Mouse (Mus musculus) embryonic stem cell, embryonic (primary cell): ENCODE results near the gene Zfp592.

ENCODE experiments used
- CTCF ChIA-PET, 4 experiments: fragments of 300-600 bp in 2 of 4; fragments of 350-600 bp in 2 of 4; sonication (Branson Sonifier 250); formaldehyde crosslinking; loops; one replicate each; lab custom pipeline; 2022; ENCODE audit warnings: inconsistent platforms in 2 of 4; lab: Charles Lee
- POLR2A ChIA-PET, 4 experiments: fragments of 300-600 bp in 2 of 4; fragments of 350-600 bp in 2 of 4; sonication (Branson Sonifier 250); formaldehyde crosslinking; loops; one replicate each; lab custom pipeline; 2022; ENCODE audit warnings: antibody characterized with exemption in 4 of 4, inconsistent platforms in 1 of 4; lab: Charles Lee

Zfp592 gene

DNA sequence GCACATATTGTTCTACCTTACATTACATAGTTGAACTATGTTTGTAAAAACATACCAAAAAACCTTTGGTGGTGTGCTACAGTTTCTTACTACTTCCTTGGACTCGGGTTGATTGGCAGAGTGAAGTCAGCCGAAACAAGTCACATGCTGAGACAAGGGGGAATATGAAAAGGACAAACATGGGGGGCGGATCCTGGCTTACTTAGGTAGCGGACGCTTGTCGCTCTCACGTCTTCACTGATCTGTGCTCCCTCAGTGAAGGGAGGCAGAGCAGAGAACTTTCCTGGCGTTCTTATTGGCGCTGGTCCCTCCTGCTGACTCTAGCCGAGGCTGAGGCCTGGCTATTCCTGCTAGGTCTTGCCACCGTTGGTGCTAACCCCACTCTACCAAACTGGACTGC, 26.8 kb downstream of the Zfp592 start:
- ChIA-PET CTCF (no interaction called here), POLR2A (interaction anchor here in 3 of 4 experiments (0.6 to 1.4 kb wide), 4 partner anchors 88 to 196 kb away, joined by 3 to 6 read pairs (median 4); no protein-coding TSS in a partner anchor)

DNA sequence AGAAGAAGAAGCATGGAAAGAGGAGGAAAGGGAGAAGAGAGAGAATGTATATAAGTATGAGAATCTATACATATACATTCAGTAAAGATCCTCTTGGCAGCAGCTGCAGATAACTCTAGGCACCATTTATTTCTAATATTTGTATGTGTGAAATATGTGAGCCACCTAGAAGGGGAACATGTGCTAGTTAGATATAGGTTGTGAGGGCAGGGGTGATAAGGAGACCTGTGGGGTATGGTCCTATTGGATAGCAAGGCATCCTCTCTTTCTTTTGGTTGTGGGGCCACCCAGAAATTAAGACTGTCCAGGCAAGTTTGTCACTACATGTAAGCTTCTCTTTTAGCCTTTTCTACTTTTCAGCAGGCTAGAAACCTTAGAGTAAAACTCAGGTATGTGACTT, 29.2 kb downstream of the Zfp592 start:
- CTCF ChIA-PET: no interaction called here
- POLR2A ChIA-PET: interaction anchor here in 1 of 4 experiments (1.6 to 1.7 kb wide), 2 partner anchors 11 to 36 kb away, joined by 4 read pairs; no protein-coding TSS in a partner anchor

DNA sequence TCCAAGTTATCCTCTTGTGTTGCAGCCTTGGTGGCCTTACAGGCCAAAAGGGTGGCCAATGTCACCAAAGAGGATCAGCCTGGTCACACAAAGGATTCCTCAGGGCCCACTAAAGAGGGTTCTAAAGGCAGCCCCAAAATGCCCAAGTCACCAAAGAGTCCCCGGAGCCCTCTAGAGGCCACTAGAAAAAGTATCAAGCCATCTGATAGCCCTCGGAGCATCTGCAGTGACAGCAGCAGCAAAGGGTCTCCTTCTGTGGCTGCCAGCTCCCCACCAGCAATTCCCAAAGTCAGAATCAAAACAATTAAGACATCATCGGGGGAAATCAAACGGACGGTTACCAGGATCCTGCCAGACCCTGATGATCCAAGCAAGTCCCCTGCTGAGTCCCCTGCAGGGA, 30.6 kb downstream of the Zfp592 start:
- POLR2A ChIA-PET: interaction anchor here in 2 of 4 experiments (0.6 to 2.1 kb wide), 13 partner anchors 12 to 120 kb away, joined by 3 to 9 read pairs (median 3); partner anchors contain the start of gene Sec11a (in 2 of the 2)
- CTCF ChIA-PET: interaction anchor here in 2 of 4 experiments (0.7 to 1.4 kb wide), 5 partner anchors 18 to 583 kb away, joined by 3 to 6 read pairs (median 3); partner anchors contain the start of gene Zfp592 (in 1 of the 2)

DNA sequence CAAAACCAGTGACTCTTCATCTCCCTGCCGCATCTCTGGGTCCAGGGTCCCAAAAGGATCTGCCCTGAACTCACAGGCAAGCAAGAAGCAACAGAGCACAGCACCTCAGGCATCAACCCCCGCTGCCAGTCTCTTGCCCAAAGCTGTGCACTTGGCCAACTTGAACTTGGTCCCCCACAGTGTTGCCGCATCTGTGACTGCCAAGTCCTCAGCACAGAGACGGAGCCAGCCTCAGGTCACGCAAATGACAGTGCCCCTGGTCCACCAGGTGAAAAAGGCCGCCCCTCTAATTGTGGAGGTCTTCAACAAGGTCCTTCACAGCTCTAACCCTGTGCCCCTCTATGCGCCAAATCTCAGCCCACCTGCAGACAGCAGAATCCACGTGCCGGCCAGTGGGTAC, 31.2 kb downstream of the Zfp592 start:
- ChIA-PET POLR2A (interaction anchor here in 2 of 4 experiments (0.6 to 2.1 kb wide), 12 partner anchors 12 to 278 kb away, joined by 3 to 9 read pairs (median 3); partner anchors contain the start of gene Sec11a (in 2 of the 2)), CTCF (interaction anchor here in 1 of 4 experiments (1.4 kb wide), 1 partner anchor 32 kb away, joined by 6 read pairs; the partner anchor contains the start of gene Zfp592)

DNA sequence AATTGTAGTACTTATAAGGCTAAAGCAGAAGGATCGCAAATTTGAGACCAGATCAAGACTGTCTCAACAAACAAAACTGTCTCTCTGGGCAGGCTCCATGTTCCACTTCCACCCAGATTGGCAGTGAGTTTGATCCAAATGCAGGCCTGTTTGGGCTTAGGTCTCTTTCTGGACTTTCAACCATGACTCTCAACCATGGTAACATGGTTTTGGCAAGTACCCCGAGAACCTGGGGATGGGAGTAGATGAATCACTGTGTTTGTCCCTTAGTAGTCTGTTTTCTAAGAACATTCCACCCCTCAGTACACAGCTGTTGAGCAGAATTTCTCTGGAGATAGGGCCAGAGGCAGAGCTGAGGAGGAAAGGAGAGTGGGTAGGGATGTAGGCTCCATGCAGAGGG, 32.3 kb downstream of the Zfp592 start:
- ChIA-PET POLR2A (interaction anchor here in 3 of 4 experiments (0.8 to 1.5 kb wide), 7 partner anchors 13 to 116 kb away, joined by 3 read pairs; partner anchors contain the start of gene Sec11a (in 1 of the 3)), CTCF (interaction anchor here in 1 of 4 experiments (1.6 kb wide), 1 partner anchor 137 kb away, joined by 4 read pairs; no protein-coding TSS in a partner anchor)

DNA sequence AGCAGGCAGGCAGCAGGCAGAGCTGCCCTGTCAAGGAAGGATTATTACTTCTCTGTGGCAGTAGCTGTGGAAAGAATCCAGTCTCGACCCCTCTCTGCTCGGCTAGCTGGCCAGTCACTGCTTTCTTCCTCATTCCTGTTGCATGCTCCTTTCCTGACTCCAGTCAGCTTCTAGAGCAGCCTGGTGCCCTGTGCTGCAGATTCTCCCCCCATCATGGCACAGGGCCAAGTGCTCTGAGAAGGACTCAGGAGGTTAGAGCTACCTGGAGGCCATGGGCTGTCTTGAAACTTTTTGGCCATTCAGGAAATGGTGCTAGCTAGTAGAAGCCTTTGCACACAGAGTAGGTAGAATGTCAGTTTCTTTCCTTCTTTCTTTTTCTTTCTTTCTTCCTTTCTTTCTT, 46.2 kb downstream of the Zfp592 start:
- ChIA-PET POLR2A (interaction anchor here in 3 of 4 experiments (0.7 to 4.0 kb wide), 3 partner anchors 14 to 146 kb away, joined by 3 to 15 read pairs (median 3); partner anchors contain the start of gene Alpk3 (in 1 of the 3)), CTCF (no interaction called here)

DNA sequence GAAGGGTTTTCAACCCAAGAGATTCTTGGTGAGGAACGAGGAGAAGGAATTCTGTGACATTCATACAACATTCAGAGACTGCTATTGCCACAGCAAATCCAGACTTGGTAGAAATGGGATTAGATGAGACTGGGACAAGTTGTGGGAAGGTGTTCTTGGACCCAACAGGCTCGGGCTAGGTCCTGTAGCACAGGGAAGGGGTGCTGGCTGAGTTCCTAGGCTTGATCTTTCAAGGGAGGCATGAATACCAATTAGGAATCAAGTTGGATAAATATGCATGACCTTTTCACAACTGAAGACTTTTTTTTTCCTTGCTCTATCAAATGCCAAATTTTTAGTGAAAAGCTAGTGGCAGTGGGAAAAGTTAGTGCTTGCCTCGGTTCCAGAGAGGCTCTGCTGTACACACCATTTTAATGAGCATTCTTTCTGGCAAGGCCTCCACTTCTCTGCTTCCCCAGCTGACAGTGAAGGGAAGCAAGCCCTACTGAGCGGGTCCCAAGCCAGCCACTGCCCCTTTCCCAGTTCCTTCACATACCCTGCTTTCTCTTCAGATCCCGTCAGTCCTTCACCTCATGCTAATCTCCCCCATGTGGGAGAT, 49.6 kb downstream of the Zfp592 start:
- ChIA-PET POLR2A (interaction anchor here in 2 of 4 experiments (0.8 to 1.6 kb wide), 7 partner anchors 12 to 69 kb away, joined by 3 to 4 read pairs (median 3); partner anchors contain the start of gene Alpk3 (in 1 of the 2)), CTCF (no interaction called here)

DNA sequence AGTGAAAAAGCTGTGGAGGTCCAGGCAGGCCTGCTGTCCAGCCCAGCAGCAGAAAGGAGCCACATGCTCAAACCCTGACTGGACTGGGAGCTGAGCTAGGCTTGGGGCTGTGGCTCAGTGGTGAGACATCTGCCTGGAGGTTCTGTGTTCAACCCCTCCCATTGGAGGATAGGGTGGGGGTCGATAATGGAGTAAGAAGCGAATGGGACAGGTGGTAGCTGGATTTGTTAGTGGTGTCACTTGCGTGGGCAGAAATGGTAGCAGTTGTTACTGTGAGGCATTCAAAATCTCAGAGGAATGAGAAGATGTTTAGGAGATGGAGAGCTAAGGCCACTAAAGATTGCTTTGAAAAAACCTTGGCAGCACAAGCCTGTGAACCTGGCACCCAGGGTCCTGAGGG, 54.4 kb downstream of the Zfp592 start:
- CTCF ChIA-PET: interaction anchor here in 2 of 4 experiments (0.8 to 1.2 kb wide), 4 partner anchors 10 to 114 kb away, joined by 3 to 4 read pairs (median 3); no protein-coding TSS in a partner anchor
- POLR2A ChIA-PET: interaction anchor here in 3 of 4 experiments (0.6 to 4.0 kb wide), 15 partner anchors 10 to 523 kb away, joined by 3 to 35 read pairs (median 5); partner anchors contain the start of genes Alpk3 (in 3 of the 3), Sec11a (in 1 of the 3) and Whamm (in 1 of the 3)

DNA sequence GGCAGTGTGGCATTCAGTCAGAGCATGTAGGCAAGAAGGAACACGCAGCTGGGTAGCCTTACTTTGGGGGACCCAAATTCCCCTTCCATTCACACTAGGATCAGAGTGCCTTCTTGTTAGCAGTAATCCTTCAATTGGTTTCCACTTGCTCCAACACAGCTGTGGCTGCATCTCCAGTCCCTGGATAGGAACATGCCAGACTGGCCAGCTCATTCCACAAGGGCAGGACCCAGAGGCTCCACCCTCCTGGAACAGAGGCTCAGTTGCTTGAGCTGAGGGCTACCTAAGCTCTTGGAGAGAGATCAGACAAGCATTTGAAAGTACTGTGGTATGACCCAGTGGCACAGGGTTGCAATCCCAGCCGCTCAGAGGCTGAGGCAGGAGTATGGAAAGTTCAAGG, 55.0 kb downstream of the Zfp592 start:
- CTCF ChIA-PET: interaction anchor here in 1 of 4 experiments (1.2 kb wide), 1 partner anchor 12 kb away, joined by 3 read pairs; no protein-coding TSS in a partner anchor
- POLR2A ChIA-PET: interaction anchor here (0.6 to 4.0 kb wide), 21 partner anchors 9 to 727 kb away, joined by 3 to 35 read pairs (median 4); partner anchors contain the start of genes Alpk3 (in 3 of the 4), Nmb (in 1 of the 4), Sec11a (in 1 of the 4) and Whamm (in 1 of the 4)

DNA sequence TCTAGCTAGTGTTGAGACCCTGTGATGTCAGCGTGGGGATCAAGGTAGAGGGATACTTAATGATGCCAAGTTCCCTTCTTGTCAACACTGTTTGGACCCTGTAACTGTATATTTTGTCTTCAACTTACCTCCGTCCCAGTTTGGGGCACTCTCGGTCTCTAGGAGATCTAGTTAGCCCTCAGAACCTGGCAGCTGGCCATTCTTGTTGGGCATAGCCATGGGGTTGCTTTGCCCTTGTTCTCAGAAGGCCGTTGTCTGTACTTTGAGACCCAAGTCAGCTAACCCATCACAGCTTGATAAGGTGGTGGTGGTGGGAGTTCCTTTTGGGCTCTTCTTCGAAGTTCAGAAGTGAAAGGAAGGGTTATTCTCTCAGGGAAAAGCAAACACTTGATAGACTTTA, 56.5 kb downstream of the Zfp592 start:
- ChIA-PET POLR2A (interaction anchor here in 2 of 4 experiments (0.8 to 4.0 kb wide), 10 partner anchors 9 to 189 kb away, joined by 3 to 35 read pairs (median 4); partner anchors contain the start of genes Alpk3 (in 2 of the 2), Nmb (in 1 of the 2) and Zscan2 (in 1 of the 2)), CTCF (interaction anchor here in 2 of 4 experiments (1.2 to 1.5 kb wide), 2 partner anchors 10 to 193 kb away, joined by 3 read pairs; no protein-coding TSS in a partner anchor)

DNA sequence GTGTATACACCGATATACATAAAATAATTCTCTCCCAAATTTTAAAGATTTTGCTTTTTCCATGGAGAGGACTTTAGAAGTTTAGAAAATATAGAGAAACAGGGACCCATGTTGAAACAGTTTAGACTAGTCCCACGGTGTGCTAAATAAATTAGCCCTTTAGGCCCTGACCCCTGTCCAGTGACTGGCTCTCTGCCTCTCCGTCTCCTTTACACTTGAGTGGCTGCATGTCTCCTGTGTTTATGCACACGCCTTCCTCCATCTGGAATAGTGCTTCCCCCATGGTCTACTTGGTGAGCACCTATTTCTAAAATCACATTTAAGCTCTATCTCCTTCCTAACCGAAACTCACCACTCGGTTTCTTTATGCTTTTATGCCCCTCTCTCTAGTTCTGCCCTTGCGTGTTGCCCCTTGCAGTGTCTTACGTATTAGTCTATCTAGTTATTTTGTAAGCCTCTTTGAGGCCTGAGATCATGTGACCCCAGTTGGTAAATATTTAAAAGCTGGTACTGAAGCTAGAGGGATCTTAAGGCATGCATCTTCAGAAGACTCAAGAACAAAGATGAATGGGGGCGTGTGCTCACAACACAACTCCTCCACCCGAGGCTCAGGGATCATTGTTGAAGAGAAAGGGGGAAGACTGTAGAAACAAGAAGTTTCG, 62.4 kb downstream of the Zfp592 start:
- POLR2A ChIA-PET: no interaction called here
- CTCF ChIA-PET: no interaction called here

DNA sequence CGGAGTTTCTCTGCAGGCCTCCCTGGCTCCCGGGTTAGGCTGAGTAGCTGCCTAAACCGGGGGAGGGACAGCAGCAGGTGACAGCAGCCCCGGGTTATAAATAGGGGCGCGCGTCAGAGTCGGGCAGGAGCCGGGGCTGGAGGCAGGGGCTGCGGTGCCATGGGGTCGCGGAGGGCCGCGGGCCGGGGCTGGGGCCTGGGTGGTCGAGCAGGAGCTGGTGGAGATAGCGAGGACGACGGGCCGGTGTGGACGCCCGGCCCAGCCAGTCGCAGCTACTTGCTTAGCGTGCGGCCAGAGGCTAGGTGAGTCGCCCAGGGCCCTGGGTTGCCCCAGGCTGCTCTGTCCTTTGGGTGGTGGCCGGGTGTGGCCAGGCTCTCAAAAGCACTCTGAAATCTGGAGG, 64.0 kb downstream of the Zfp592 start, which contains the start of gene Alpk3:
Alpk3 (plus strand) TSS at position 130 of the 400 bp plus-strand sequence.
- POLR2A ChIA-PET: interaction anchor here (0.6 to 8.4 kb wide), 57 partner anchors 9 to 288 kb away, joined by 3 to 82 read pairs (median 4); partner anchors contain the start of genes Sec11a (in 2 of the 4), Zscan2 (in 2 of the 4), Nmb (in 1 of the 4) and Rps17 (in 1 of the 4)
- CTCF ChIA-PET: interaction anchor here in 3 of 4 experiments (0.9 to 1.9 kb wide), 6 partner anchors 97 to 204 kb away, joined by 3 to 7 read pairs (median 4); no protein-coding TSS in a partner anchor

DNA sequence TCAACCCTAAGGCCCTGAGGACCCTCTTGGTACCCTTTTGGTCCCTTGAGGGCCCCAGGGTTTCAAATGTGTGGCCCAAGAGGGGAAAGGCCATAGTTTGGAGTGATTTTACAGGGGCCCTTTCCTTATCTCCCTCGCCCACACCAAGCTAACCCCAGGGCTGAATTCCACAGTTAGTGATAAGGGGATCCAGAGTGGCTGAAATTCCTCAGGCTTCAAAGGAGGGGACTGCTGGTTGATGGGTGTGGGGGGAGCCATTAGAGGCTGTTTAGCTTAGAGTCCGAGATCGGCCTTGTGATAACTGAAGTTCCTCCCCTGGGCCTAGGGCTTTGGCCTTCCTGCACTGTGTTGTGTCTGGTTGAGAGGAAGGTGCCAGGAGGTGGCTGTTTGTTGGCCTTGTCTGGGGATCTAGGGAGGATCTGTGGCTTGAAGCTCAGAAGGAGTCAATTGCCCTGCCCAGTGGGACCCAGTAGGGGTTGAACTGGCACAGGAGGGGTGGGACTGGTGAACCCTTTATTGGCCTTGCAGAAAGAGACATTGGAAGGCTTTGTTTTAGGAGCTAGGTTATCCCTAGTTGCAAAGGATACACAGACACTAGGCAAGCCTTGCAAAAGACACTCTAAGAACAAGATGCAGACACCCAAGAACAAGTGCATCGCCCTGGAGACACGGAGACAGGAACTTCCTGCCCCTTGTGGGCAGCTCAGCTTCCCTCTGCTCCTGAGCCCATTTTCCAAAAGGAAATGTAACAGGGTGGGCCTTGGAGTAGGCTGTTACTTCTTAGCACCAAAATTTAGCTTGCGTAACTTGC, 64.6 kb downstream of the Zfp592 start:
- ChIA-PET CTCF (interaction anchor here in 3 of 4 experiments (0.7 to 3.0 kb wide), 10 partner anchors 97 to 205 kb away, joined by 3 to 19 read pairs (median 3); no protein-coding TSS in a partner anchor), POLR2A (interaction anchor here (0.5 to 8.4 kb wide), 66 partner anchors 9 to 287 kb away, joined by 3 to 82 read pairs (median 3); partner anchors contain the start of genes Nmb (in 2 of the 4), Sec11a (in 2 of the 4), Zscan2 (in 2 of the 4) and Rps17 (in 1 of the 4))

DNA sequence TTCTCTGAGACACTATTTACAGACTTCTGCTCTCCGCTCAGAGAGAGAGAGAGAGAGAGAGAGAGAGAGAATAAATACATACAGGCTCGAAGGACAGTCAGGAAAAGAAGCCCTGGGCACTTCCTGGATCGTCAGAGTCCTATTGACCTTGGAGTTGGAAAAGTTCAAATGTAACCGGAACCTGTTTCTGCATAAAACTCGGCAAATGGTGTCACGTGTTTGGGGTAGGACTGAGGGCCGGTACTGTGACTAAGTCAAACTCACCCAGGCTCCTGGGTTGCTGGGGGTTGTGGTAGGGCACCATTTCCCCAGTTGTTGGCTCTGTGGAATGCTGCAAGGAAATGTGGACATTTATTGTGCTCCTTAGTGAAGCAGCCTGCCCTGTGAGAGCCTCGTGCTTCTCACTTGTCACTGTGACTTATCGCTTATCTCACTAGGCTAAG, 65.3 kb downstream of the Zfp592 start:
- ChIA-PET CTCF (interaction anchor here in 3 of 4 experiments (0.5 to 3.3 kb wide), 10 partner anchors 96 to 514 kb away, joined by 3 to 20 read pairs (median 4); no protein-coding TSS in a partner anchor), POLR2A (interaction anchor here (0.6 to 8.4 kb wide), 46 partner anchors 8 to 286 kb away, joined by 3 to 82 read pairs (median 4); partner anchors contain the start of genes Sec11a (in 2 of the 4), Nmb (in 1 of the 4), Rps17 (in 1 of the 4) and Wdr73 (in 1 of the 4))

DNA sequence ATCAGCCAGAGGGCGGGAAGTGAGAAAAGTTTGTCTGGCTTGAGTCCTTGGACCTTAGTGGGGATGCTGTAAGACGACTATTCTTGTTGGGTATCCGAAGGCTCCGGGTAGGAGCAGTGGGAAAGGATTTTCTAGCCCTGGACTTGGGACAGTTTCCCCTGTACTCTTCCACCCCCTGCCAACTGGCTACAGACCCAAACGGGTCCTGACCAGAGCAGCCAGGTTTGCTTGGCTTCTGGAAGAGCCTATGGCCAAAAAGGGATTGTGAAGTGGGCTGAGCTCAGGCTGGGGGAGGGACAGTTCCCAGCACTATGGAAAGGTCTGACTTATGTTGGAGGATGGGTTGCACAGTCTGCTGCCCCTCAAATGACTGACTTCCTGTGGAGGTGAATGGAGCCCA, 65.9 kb downstream of the Zfp592 start:
- CTCF ChIA-PET: interaction anchor here in 3 of 4 experiments (0.5 to 3.3 kb wide), 7 partner anchors 170 to 513 kb away, joined by 3 to 20 read pairs (median 7); no protein-coding TSS in a partner anchor
- POLR2A ChIA-PET: interaction anchor here (0.6 to 8.4 kb wide), 47 partner anchors 11 to 314 kb away, joined by 3 to 82 read pairs (median 5); partner anchors contain the start of genes Sec11a (in 2 of the 4), Nmb (in 1 of the 4), Pde8a (in 1 of the 4) and Wdr73 (in 1 of the 4)

DNA sequence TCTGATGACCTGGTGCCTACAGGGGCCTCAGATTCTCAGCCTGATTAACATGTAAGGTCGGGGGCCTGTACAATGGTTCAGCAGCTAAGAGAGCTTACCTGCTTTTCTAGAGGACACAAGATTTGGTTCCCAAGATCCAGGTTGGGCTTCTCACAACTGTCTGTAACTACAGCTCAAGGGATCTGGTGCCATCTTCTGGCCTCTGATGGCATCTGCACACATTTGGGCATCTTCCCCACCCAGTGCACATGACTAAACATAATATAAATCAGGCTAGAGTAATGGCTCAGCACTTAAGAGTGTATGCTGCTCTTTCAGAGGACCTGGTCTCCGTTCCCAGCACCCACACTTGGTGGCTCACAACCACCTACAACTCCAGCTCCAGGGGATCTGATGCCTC, 67.4 kb downstream of the Zfp592 start:
- ChIA-PET POLR2A (interaction anchor here in 3 of 4 experiments (0.7 to 8.4 kb wide), 28 partner anchors 10 to 208 kb away, joined by 3 to 82 read pairs (median 4); partner anchors contain the start of genes Nmb (in 2 of the 3), Sec11a (in 1 of the 3), Wdr73 (in 1 of the 3) and Zscan2 (in 1 of the 3)), CTCF (interaction anchor here (0.5 to 3.3 kb wide), 25 partner anchors 10 to 683 kb away, joined by 3 to 20 read pairs (median 3); no protein-coding TSS in a partner anchor)
